Comparison of ENCODE assay signal across 12 mouse cellular contexts in genomic region chr7:49175784-49176409, GRCm38 (mm10).
DNase-seq lines count a peak whose midpoint lies in the region; ATAC-seq and TF ChIP-seq lines count a peak whose summit lies in the region.
"Had no signal": no experiment of that assay in that cellular context is flagged by ENCODE, and none has a peak within 500 bp of the region (broad histone marks: within the 10 kb centered on the region; RNA-seq: fewer than 3 reads in every experiment).

No protein-coding gene starts in this region.

- no peak for TF ChIP-seq CTCF in olfactory bulb, adult 2 months (IDR thresholded peaks at IDR 0.05; ENCODE audit: insufficient read depth, low read depth, low read length)
- TF ChIP-seq CTCF in stomach, postnatal 0 days (IDR thresholded peaks at IDR 0.05; ENCODE audit: low read depth) = no peak

- no peak for DNase-seq in heart, embryonic 10.5 days (ENCODE audit: low spot score)
- no peak for DNase-seq in heart, postnatal 25 days (ENCODE audit: low spot score)
- no peak for DNase-seq in stomach, postnatal 0 days (ENCODE audit: low spot score)
- no peak for DNase-seq in spleen, adult 12 weeks (ENCODE audit: low spot score)
- DNase-seq: liver, postnatal 0 days had no signal

- H3K4me1 ChIP-seq in heart, embryonic 10.5 days = peaks cover 41% of the 10 kb centered on the region
- H3K4me1 ChIP-seq in neural tube, embryonic 12.5 days = peaks cover 16% of the 10 kb centered on the region
- H3K4me1 ChIP-seq in neural tube, embryonic 15.5 days = peaks cover 25% of the 10 kb centered on the region
- peaks cover 7% of the 10 kb centered on the region for H3K4me1 ChIP-seq in forebrain, embryonic 15.5 days
- H3K4me1 ChIP-seq in olfactory bulb, adult 2 months (ENCODE audit: control insufficient read depth, insufficient read depth, low read length) = peaks cover 42% of the 10 kb centered on the region
- no peaks in the 10 kb centered on the region for H3K4me1 ChIP-seq in stomach, postnatal 0 days (replicated peaks; ENCODE audit: control insufficient read depth, insufficient read depth)

- WGBS in heart, embryonic 10.5 days = 69% methylated on average over 9 of the region's 9 CpGs
- 79% methylated on average over 9 of the region's 9 CpGs for WGBS in neural tube, embryonic 12.5 days
- WGBS in neural tube, embryonic 15.5 days = 80% methylated on average over 9 of the region's 9 CpGs
- WGBS in forebrain, embryonic 15.5 days = 73% methylated on average over 9 of the region's 9 CpGs
- WGBS in olfactory bulb, adult 2 months = 67% methylated on average over 9 of the region's 9 CpGs
- whole genome bisulfite sequencing in stomach, postnatal 0 days = 72% methylated on average over 9 of the region's 9 CpGs

- no peaks in the 10 kb centered on the region for H3K27me3 ChIP-seq in heart, embryonic 10.5 days (ENCODE audit: insufficient read depth, poor library complexity, severe bottlenecking)
- no peaks in the 10 kb centered on the region for H3K27me3 ChIP-seq in neural tube, embryonic 12.5 days (replicated peaks)
- H3K27me3 ChIP-seq in neural tube, embryonic 15.5 days (replicated peaks) = no peaks in the 10 kb centered on the region
- H3K27me3 ChIP-seq in forebrain, embryonic 15.5 days = no peaks in the 10 kb centered on the region
- no peaks in the 10 kb centered on the region for H3K27me3 ChIP-seq in stomach, postnatal 0 days (ENCODE audit: control insufficient read depth, insufficient read depth, low read length)
- H3K27me3 ChIP-seq: Patski had no signal

- no peak for ATAC-seq in neural tube, embryonic 12.5 days (ENCODE audit: low FRiP score, low read depth)
- no peak for ATAC-seq in neural tube, embryonic 15.5 days (ENCODE audit: low FRiP score)
- peak; percentile 57 for ATAC-seq in forebrain, embryonic 15.5 days (replicated peaks)
- no peak for ATAC-seq in stomach, postnatal 0 days (ENCODE audit: low FRiP score, low TSS enrichment)
- ATAC-seq: liver, postnatal 0 days; Patski had no signal

- peak overlapping the region; percentile 80 for H3K27ac ChIP-seq in heart, embryonic 10.5 days
- H3K27ac ChIP-seq in neural tube, embryonic 12.5 days = no peak overlapping the region
- no peak overlapping the region for H3K27ac ChIP-seq in neural tube, embryonic 15.5 days (replicated peaks)
- peak overlapping the region; percentile 9; the same call in 1 of the 2 replicates for H3K27ac ChIP-seq in forebrain, embryonic 15.5 days (replicated peaks)
- H3K27ac ChIP-seq in olfactory bulb, adult 2 months (ENCODE audit: insufficient read depth, low read depth, low read length) = peak overlapping the region; percentile 32
- H3K27ac ChIP-seq in stomach, postnatal 0 days (replicated peaks) = no peak overlapping the region
- H3K27ac ChIP-seq: kidney, postnatal 0 days had no signal

- no peak overlapping the region for H3K4me3 ChIP-seq in heart, embryonic 10.5 days
- no peak overlapping the region for H3K4me3 ChIP-seq in neural tube, embryonic 12.5 days
- no peak overlapping the region for H3K4me3 ChIP-seq in neural tube, embryonic 15.5 days (replicated peaks)
- no peak overlapping the region for H3K4me3 ChIP-seq in forebrain, embryonic 15.5 days
- no peak overlapping the region for H3K4me3 ChIP-seq in olfactory bulb, adult 2 months (ENCODE audit: insufficient read depth, low read depth, low read length)
- no peak overlapping the region for H3K4me3 ChIP-seq in stomach, postnatal 0 days (ENCODE audit: low read depth, low read length)
- H3K4me3 ChIP-seq: megakaryocyte, embryonic 14.5 days had no signal

- no peaks in the 10 kb centered on the region for H3K9me3 ChIP-seq in heart, embryonic 10.5 days
- H3K9me3 ChIP-seq in neural tube, embryonic 12.5 days = no peaks in the 10 kb centered on the region
- H3K9me3 ChIP-seq in neural tube, embryonic 15.5 days (replicated peaks) = no peaks in the 10 kb centered on the region
- no peaks in the 10 kb centered on the region for H3K9me3 ChIP-seq in forebrain, embryonic 15.5 days
- no peaks in the 10 kb centered on the region for H3K9me3 ChIP-seq in stomach, postnatal 0 days (ENCODE audit: control insufficient read depth, low read length)
- H3K9me3 ChIP-seq: megakaryocyte, embryonic 14.5 days had no signal

- H3K4me2 ChIP-seq in neural tube, embryonic 12.5 days (replicated peaks) = no peak overlapping the region
- no peak overlapping the region for H3K4me2 ChIP-seq in neural tube, embryonic 15.5 days
- no peak overlapping the region for H3K4me2 ChIP-seq in forebrain, embryonic 15.5 days (replicated peaks)
- H3K4me2 ChIP-seq in stomach, postnatal 0 days (replicated peaks; ENCODE audit: low read depth) = no peak overlapping the region

- no peak for TF ChIP-seq POLR2A in olfactory bulb, adult 2 months (IDR thresholded peaks at IDR 0.05; ENCODE audit: insufficient read depth, low read depth, low read length)

- no peaks in the 10 kb centered on the region for H3K36me3 ChIP-seq in heart, embryonic 10.5 days
- H3K36me3 ChIP-seq in neural tube, embryonic 12.5 days = no peaks in the 10 kb centered on the region
- H3K36me3 ChIP-seq in neural tube, embryonic 15.5 days = no peaks in the 10 kb centered on the region
- H3K36me3 ChIP-seq in forebrain, embryonic 15.5 days = no peaks in the 10 kb centered on the region
- H3K36me3 ChIP-seq in stomach, postnatal 0 days (ENCODE audit: control insufficient read depth, insufficient read depth, low read length) = no peaks in the 10 kb centered on the region

- TF ChIP-seq EP300 in stomach, postnatal 0 days (optimal IDR thresholded peaks at IDR 0.05) = no peak

- intact Hi-C loops in heart, postnatal 25 days (cut with DNase I) = no loop called here

- 0 out of 2 replicates have a peak overlapping the region, but pooled peaks have one; percentile 6 for H3K9ac ChIP-seq in neural tube, embryonic 12.5 days
- H3K9ac ChIP-seq in neural tube, embryonic 15.5 days (replicated peaks) = no peak overlapping the region
- H3K9ac ChIP-seq in forebrain, embryonic 15.5 days (replicated peaks) = no peak overlapping the region
- no peak overlapping the region for H3K9ac ChIP-seq in stomach, postnatal 0 days (ENCODE audit: low read length)
- H3K9ac ChIP-seq: liver, postnatal 0 days had no signal

Comparison
In these comparisons a context has a peak if more than half of its experiments do, and no peak if none do; other contexts are left out.
1. H3K27ac ChIP-seq: peak in heart, embryonic 10.5 days (single experiment), forebrain, embryonic 15.5 days (single experiment) and olfactory bulb, adult 2 months (single experiment); none in neural tube, embryonic 12.5 days (single experiment), neural tube, embryonic 15.5 days (single experiment) and stomach, postnatal 0 days (single experiment).